Mouse (Mus musculus) cerebellum, adult 8-10 months (tissue): ENCODE data around the gene Lrch3.
"Not testable (repeated sequence)": the region's sequence is repeated elsewhere in the genome, so short reads cannot be mapped to it uniquely, and the experiment has no call there.

Source experiments
- DNase-seq: peaks from one replicate; pipeline ENCODE4 v3.0.0; 2022

The Lrch3 gene

DNA sequence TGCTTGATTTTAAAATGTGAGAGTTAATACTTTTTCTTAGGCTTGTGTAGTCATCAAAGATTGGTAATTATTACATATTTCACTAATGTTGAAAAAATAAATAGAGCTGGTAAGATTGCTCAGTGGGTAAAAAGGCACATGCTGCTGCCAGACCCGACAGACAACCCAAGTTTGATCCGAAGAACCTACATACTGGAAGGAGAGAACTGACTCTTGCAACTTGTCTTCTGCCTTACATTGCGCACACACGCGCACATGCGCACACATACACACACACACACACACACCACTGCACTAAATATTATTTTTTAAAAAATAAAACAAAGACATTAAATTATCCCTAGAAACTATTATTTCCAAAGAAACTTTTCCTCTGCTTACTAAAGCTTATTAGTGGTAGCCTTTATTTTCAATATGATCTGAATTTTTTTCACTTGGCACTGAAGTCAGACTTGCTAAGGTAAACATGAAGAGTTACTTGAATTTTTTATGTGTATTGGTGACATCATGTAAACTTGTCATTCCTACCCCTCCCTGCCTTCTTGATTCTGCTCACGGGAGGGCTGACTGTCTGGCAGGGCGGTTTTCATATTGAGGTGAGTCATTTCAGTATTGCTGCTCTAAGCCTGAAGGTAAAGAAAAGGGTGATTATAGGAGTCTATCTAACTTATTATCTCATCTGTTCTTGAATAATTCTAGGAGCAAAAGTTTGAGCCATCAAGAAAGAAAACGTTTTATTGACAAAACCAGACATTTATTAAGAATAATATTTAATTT, 1.6 kb downstream of the Lrch3 start:
- DNase-seq, result no peak

- not testable (repeated sequence) for DNase-seq
These were observed 12.7 kb downstream of the Lrch3 start for GRCm38 (mm10) chr16:32926629-32927028.

DNA sequence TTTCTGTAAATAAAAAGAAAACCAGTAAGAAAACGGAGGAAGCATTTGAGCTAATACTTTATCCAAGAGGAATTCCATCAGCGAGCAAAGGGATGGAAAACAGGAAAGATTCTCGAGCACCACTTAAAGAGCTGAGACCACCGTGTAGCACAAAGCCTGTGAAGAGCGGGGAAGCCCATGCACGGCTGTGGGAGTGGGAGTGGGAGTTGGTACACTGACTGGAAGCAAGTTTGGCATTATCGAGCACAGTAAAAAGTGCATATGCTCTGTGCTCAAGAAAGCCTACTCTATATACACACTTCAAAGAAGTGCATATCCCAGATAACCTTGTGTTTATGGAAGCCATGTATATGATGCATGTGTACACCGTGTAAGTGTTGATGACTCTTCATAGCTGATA, 13.1 kb downstream of the Lrch3 start:
- DNase-seq, result no peak

DNA sequence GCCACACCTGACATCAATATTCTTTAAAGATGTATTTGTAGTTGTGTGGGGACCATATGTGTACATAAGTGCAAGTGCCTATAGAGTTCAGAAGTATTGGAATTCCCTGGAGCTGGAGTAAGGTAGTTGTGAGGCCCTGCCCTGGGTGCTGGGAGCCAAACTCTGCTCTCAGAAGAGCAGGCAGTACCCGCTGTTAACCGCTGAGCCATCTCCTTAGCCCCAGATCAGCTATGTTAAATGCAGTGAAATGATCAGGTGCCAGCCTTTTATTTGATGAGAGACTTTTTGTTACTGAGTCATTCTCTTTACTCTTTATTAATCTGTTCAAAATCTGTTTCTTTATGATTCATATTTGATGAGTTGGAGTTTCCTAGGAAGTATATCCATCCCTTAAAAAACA, 16.0 kb downstream of the Lrch3 start:
- no peak for DNase-seq

DNA sequence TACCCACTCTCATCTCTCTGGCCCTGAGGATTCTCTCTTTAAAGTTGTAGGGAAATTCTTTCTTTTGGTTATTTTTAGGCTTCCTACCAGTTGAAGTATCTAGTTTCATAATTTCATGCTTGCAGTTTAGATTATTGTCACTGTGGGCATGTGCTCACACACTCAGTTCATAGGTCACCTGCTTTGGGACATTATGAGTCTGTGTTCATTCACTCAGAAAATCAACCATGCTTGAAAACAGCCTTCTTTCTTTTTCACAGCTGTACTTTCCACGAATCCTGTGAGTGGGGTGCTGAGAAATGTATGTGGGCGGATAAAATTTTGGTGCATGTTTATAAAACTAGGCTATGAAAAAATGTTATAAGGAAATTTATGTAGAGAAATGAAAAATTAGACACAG, 20.6 kb downstream of the Lrch3 start:
- DNase-seq, result no peak

GRCm38 (mm10) chr16:32935088-32935487, 21.2 kb downstream of the Lrch3 start:
- DNase-seq, result no peak

GRCm38 (mm10) chr16:32937358-32937757, 23.5 kb downstream of the Lrch3 start:
- no peak for DNase-seq

GRCm38 (mm10) chr16:32939301-32939700, 25.4 kb downstream of the Lrch3 start:
- DNase-seq, result peak; percentile 66

DNA sequence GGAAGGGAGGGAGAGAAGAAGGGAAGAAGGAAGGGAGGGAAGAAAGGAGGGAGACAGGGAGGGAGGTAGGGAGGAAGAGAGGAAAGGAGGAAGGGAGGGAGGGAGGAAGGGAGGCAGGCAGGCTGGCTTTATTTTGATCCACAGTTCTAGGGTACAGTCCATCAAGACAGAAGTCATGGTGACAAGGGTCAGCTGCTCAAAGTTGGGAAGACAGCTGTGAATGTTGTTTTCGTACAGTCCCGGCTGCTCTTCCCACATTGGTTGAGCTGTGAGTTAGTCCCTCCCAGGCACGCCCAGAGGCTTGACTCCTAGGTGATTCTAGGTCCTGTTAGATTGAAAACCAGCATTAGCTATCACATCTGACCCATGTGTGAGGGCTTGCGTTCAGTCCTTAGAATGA, 25.8 kb downstream of the Lrch3 start:
- DNase-seq, result not testable (repeated sequence)

GRCm38 (mm10) chr16:32941226-32941625, 27.3 kb downstream of the Lrch3 start:
- DNase-seq, result not testable (repeated sequence)

DNA sequence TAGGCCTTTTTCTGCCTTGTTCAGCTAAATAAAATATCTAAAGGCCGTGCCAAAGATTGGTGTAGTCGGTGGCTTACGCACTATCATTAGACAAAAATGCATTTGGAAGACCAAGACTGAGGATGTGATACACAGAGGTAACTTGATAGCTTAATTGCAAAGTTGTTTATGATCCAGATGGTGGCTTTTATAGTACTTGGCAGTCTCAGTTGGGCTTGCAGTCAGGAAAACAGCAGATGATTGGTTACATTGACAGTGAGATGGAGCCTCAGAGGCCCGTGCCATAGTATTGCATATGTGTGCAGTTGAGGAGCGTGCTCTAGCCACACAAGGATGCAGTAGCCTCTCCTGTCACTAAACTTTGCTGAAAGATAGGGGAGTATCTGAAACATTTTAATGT, 28.8 kb downstream of the Lrch3 start:
- no peak for DNase-seq

DNA sequence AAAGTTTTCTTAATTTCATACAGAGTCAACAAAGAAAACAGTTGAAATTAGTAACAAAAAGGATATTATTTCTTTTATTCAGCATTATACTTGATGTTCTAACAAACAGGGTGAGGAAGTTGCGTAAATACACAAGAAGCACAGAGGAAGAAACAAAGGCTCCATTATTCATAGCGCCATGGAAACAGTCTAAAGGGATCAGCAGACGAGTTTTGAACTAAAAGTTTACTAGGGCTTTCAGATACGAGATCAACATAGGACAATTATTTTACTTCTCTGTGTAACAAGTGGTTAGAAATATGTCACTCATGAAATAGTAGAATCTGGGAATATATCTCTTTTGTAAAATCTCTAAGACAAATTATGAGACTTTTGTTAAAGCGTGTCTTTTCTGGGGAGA, 31.5 kb downstream of the Lrch3 start:
- DNase-seq, result no peak

DNA sequence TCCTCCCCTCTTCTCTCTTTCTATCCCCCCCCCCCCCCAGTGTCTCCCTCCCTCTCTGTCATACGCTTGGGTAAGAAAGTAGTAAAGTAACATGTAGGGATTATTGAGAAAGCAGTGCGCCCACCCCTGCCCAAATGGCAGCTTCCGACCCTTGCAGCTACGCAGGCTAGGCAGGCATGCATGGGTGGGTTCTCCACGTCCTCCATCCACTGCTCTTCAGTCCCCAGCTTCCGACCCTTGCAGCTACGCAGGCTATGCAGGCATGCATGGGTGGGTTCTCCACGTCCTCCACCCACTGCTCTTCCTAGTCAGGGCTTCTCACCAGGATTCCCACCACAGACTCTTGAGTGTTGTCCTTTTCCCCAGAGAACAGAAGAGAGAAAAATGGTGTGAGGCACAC, 34.1 kb downstream of the Lrch3 start:
- DNase-seq, result no peak

- DNase-seq, result no peak
These were observed 34.8 kb downstream of the Lrch3 start for GRCm38 (mm10) chr16:32948656-32949055.

GRCm38 (mm10) chr16:32949281-32949680, 35.4 kb downstream of the Lrch3 start:
- DNase-seq, result no peak

DNA sequence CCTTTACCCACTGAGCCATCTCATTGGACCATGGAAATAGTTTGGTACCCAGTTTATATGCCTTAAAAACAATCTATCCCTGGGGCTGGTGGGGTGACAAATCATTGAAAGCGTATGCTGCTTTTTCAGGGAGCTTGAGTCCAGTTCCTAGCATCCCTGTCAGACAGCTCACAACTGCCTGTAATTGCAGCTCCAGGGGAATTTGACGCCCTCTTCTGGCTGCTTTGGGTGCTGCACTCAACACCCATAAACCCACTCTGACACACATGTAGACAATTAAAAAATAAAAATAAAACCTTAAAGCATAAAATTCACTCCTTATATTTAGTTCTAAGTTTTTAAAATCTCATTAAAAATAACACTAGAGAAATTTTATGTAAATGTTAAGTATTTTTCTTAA, 37.2 kb downstream of the Lrch3 start:
- DNase-seq, result no peak

- no peak for DNase-seq
These were observed 39.9 kb downstream of the Lrch3 start for GRCm38 (mm10) chr16:32953806-32954205.

DNA sequence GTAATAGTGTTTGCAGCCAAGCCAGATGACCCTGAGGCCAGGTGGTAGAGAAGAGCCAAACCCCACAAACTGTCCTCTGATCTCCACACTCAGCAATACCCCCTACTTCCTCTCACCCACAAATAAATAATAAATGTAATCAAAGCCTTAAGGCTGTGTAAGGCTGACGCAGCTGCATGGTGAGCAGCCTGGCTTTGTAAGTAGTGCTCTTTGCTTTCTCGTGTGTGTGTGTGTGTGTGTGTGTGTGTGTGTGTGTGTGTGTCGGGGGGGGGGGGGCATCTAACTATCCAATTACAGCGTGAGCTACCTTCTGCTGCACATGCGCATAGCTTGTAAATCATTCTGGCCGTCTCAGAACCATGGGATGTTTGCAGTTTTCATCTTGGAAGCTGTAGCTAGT, 40.4 kb downstream of the Lrch3 start:
- no peak for DNase-seq

DNA sequence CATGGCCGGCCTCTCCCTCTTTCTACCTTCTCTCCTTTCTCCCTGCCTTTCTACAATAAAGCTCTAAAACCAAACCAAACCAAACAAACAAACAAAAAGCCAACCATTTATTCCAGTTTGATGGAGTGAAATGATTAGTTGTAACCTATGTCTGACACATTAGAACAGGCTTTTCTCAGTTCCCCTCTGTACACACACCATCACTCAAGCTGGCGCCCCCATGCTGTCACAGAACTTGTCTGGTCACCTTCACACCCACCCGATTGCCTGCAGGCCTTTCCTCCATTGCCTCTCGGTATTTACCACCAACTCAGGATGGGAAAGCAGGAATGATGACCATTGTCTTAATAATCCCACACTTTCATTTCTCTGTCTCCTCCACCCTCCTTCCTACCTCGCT, 43.0 kb downstream of the Lrch3 start:
- DNase-seq, result no peak

- no peak for DNase-seq
These were observed 58.6 kb downstream of the Lrch3 start for GRCm38 (mm10) chr16:32972535-32972934.

DNA sequence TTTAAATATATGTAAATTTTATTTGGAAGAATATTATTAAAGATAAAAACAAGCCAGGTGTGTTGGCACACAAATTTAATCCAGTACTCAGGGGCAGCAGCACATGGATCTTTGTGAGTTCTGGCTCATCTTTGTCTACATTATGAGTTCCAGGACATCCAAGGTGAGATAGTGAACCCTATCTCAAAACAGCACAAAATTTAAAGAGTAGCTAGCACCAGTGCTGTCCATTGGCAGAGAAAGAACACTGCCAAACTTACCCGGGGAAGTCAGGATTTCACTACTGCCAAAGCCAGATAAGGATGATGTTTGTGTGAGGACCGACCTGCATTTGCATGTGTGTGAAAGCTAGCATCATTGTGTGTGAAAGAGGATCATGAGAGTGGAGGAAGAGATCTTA, 59.1 kb downstream of the Lrch3 start:
- no peak for DNase-seq

GRCm38 (mm10) chr16:32980227-32980626, 66.3 kb downstream of the Lrch3 start:
- DNase-seq, result no peak

DNA sequence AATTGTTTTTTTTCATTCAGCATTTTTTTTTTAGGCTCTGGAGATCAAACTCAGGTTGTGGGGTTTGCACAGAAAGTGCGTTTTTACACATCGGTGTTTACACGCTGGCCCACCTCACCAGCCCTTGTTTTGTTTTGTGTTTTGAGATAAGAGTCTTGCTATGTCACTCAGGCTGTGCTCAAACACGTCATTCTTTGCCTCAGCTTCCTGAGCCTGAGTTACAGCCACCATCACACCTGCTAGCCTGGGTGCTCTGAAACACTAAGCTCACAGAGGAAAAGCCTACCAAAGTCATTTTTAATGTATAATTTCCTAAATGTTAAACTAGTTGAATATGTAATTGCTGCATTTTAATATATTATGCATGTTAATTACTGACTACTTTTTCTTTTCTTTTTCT, 67.5 kb downstream of the Lrch3 start:
- no peak for DNase-seq

DNA sequence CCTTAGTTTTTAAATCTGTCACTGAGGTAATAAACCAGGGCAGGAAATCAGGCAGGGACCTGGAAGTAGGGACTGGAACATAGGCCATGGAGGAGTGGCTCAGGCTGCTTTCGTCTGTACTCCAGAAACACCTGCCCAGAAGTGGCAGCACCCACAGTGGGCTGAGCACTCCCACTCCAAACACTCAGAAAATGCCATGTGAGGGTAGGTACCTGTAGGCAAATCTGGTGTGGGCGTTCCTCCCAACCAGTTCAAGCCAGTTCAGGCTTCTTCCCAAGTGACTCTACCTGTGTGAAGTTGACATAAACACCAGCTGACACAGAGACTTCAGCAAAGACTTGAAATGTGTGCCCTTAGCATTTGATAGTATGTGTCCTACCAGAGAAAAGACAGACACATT, 70.7 kb downstream of the Lrch3 start:
- DNase-seq, result no peak

GRCm38 (mm10) chr16:32992158-32992557, 78.3 kb downstream of the Lrch3 start:
- no peak for DNase-seq
